Mouse (Mus musculus) gastrocnemius, adult 2 months (tissue): ENCODE results near the gene Prtg. TPM values are rescaled to one million over a fixed set of nuclear protein-coding genes. Genes with fewer than 3 reads are reported as not detected.

ENCODE experiments used
- DNase-seq: peaks from one replicate; pipeline ENCODE4 v3.0.0; 2022
- H3K27ac ChIP-seq: fragments of 200-600 bp; 2 replicates; pipeline ENCODE4 v1.8.1; 2022; ENCODE audit warnings: mild to moderate bottlenecking
- H3K4me3 ChIP-seq: fragments of 200-600 bp; 2 replicates; pipeline ENCODE4 v1.8.1; 2022; ENCODE audit warnings: mild to moderate bottlenecking, moderate library complexity
- CTCF ChIP-seq: fragments of 200-600 bp; IDR thresholded peaks from 2 replicates; pipeline ENCODE4 v1.8.1; 2022; ENCODE audit warnings: antibody characterized with exemption, mild to moderate bottlenecking, moderate library complexity
- intact Hi-C: fragments of 180-260 bp; cut with DNase I; formaldehyde crosslinking; loops from one replicate; pipeline ENCODE4 v1.15.1; 2025
- total RNA-seq, 2 experiments: library from RNA; stranded (reverse); gene quantifications; 2 replicates each; pipeline ENCODE4 v1.2.3; 2021

Prtg gene
- total RNA-seq, 2 experiments from 2014 or later, result 0.15 to 0.31 TPM

- intact Hi-C loops, result no loop called here
- TF ChIP-seq CTCF, result peak; percentile 33; the same call in 1 of the 2 replicates
- Histone ChIP-seq H3K27ac (no peak overlapping the region), H3K4me3 (no peak overlapping the region)
- DNase-seq, result no peak
Measured at GRCm38 (mm10) chr9:72943424-72943823, 136.8 kb downstream of the Prtg start.

GRCm38 (mm10) chr9:72944286-72944685, 137.6 kb downstream of the Prtg start:
- Histone ChIP-seq H3K4me3 (no peak overlapping the region), H3K27ac (no peak overlapping the region)
- intact Hi-C loops, result no loop called here
- no peak for TF ChIP-seq CTCF
- DNase-seq, result no peak

GRCm38 (mm10) chr9:72947010-72947409, 140.3 kb downstream of the Prtg start:
- no peak overlapping the region for H3K27ac ChIP-seq
- intact Hi-C loops, result no loop called here
- H3K4me3 ChIP-seq, result no peak overlapping the region
- peak; percentile 6; the same call in 1 of the 2 replicates for TF ChIP-seq CTCF
- DNase-seq, result no peak

GRCm38 (mm10) chr9:72949572-72949971, 142.9 kb downstream of the Prtg start:
- no peak overlapping the region for H3K27ac ChIP-seq
- no peak for TF ChIP-seq CTCF
- intact Hi-C loops, result no loop called here
- no peak for DNase-seq
- no peak overlapping the region for H3K4me3 ChIP-seq

- Histone ChIP-seq H3K27ac (no peak overlapping the region), H3K4me3 (no peak overlapping the region)
- no peak for DNase-seq
- intact Hi-C loops, result loop anchor here (5.0 to 10.0 kb wide), 2 partner anchors 62 to 190 kb away; no protein-coding TSS in a partner anchor
- peak; percentile 51 for TF ChIP-seq CTCF
Measured at GRCm38 (mm10) chr9:72954746-72955145, 148.1 kb downstream of the Prtg start.

- no peak overlapping the region for H3K4me3 ChIP-seq
- peak; percentile 74 for TF ChIP-seq CTCF
- intact Hi-C loops, result loop anchor here (5.0 to 10.0 kb wide), 2 partner anchors 63 to 191 kb away; no protein-coding TSS in a partner anchor
- no peak for DNase-seq
- no peak overlapping the region for H3K27ac ChIP-seq
Measured at GRCm38 (mm10) chr9:72955546-72955945, 148.9 kb downstream of the Prtg start.

GRCm38 (mm10) chr9:72958521-72959450, 152.1 kb downstream of the Prtg start, which contains the start of the genes Dyx1c1 and Gm44503:
Gene Dyx1c1, plus strand, starts transcription at chr9:72958785.
Gene Gm44503, plus strand, starts transcription at chr9:72958852.
- Histone ChIP-seq H3K4me3 (peak within 1 kb of the TSS; percentile 85), H3K27ac (peak within 1 kb of the TSS; percentile 75)
- peak; percentile 85 for DNase-seq
- intact Hi-C loops, result loop anchor here (5.0 to 10.0 kb wide), 2 partner anchors 66 to 194 kb away; no protein-coding TSS in a partner anchor
- TF ChIP-seq CTCF, result no peak

GRCm38 (mm10) chr9:72961346-72961745, 154.7 kb downstream of the Prtg start:
- H3K27ac ChIP-seq, result no peak overlapping the region
- intact Hi-C loops, result no loop called here
- no peak for DNase-seq
- TF ChIP-seq CTCF, result no peak
- H3K4me3 ChIP-seq, result no peak overlapping the region

- DNase-seq, result no peak
- intact Hi-C loops, result no loop called here
- no peak overlapping the region for H3K27ac ChIP-seq
- H3K4me3 ChIP-seq, result no peak overlapping the region
- no peak for TF ChIP-seq CTCF
Measured at GRCm38 (mm10) chr9:72961959-72962358, 155.3 kb downstream of the Prtg start.

Other genes with a start within 250 kb of the Prtg start
- 100 to 1,000 TPM; 273 to 325 TPM for gene Nedd4, start 144.5 kb upstream of the Prtg start, total RNA-seq
- gene Pygo1, start 118.8 kb downstream of the Prtg start, total RNA-seq, result 10 to 100 TPM; 11.6 to 15.4 TPM
- 1 to 10 TPM in 1 of 2 experiments, under 1 TPM in 1; 0.94 to 1.4 TPM for gene Dyx1c1, start 151.9 kb downstream of the Prtg start, total RNA-seq
- not detected for gene Gm44503, start 152.0 kb downstream of the Prtg start, total RNA-seq
- gene Ccpg1os, start 178.5 kb downstream of the Prtg start, total RNA-seq, result 10 to 100 TPM in 1 of 2 experiments, 1 to 10 TPM in 1; 8.8 to 11.8 TPM
- gene Ccpg1, start 178.6 kb downstream of the Prtg start, total RNA-seq, result 10 to 100 TPM; 76.1 to 95.7 TPM
- 1 to 10 TPM; 3.4 to 4.1 TPM for gene Pigb, start 233.5 kb downstream of the Prtg start, total RNA-seq
- gene Rab27a, start 238.0 kb downstream of the Prtg start, total RNA-seq, result 1 to 10 TPM; 2.1 TPM